Mouse (Mus musculus) cerebellum, adult 8-10 months (tissue): ENCODE results near the gene Prg2.

Experiments
- DNase-seq: peaks from one replicate; pipeline ENCODE4 v3.0.0; 2022

The Prg2 gene

DNA sequence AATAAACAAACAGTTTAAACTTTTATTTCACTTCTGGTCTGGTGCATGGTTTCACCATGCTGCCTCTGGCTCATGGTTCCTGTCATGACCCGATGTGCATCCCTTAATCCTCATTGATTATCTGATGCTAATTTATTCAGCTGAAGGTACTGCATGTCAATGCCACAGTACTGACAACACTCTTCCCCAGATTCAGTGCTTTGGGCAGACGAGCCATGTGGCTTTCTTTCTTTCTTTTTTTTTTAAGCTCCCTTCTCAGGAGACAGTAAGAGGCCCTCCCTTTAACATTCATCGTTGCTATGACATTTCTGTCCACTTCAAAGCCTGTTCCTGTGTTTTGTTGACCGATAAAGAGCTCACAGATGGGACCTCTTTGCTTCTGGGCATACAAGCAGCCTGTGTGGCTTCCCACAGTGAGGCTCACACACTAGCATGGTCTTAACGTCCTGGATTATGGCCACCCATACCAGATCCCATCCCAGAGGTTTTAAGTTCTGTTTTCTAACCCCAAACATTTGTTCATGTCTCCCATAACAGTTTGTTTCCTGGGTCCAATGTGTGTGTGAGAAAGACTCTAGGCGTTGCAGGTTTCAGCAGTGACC is 17.3 kb upstream of the Prg2 start:
- no peak for DNase-seq

GRCm38 (mm10) chr2:84964111-84964801 is 16.0 kb upstream of the Prg2 start:
- no peak for DNase-seq

- DNase-seq, result no peak
Measured at GRCm38 (mm10) chr2:84967318-84967991, 12.8 kb upstream of the Prg2 start.

DNA sequence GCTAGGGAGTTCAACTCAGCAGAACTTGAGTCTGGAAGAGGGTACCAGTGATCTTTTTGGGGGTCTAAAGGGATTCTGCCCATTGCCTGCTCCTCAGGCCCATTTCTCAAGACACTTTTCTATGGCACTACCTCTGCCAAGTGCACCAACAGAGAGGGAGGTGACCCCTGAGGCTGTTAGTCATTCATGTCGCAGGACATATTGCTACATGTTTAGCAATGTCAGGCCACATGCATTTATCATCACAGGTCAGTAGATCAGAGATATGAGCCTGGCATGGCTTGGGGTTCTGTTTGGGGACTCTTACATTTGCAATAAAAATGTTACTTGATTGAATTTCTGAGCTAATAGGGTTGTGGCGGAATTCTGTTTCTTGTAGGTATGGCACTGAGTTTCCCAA is 4.7 kb upstream of the Prg2 start:
- no peak for DNase-seq

GRCm38 (mm10) chr2:84987930-84988329 is 7.7 kb downstream of the Prg2 start, which contains the start of gene Prg3:
TSS of gene Prg3 (plus strand) at chr2:84988215.
- no peak for DNase-seq

- DNase-seq, result no peak
Measured at GRCm38 (mm10) chr2:84996376-84996775, 16.1 kb downstream of the Prg2 start.

DNA sequence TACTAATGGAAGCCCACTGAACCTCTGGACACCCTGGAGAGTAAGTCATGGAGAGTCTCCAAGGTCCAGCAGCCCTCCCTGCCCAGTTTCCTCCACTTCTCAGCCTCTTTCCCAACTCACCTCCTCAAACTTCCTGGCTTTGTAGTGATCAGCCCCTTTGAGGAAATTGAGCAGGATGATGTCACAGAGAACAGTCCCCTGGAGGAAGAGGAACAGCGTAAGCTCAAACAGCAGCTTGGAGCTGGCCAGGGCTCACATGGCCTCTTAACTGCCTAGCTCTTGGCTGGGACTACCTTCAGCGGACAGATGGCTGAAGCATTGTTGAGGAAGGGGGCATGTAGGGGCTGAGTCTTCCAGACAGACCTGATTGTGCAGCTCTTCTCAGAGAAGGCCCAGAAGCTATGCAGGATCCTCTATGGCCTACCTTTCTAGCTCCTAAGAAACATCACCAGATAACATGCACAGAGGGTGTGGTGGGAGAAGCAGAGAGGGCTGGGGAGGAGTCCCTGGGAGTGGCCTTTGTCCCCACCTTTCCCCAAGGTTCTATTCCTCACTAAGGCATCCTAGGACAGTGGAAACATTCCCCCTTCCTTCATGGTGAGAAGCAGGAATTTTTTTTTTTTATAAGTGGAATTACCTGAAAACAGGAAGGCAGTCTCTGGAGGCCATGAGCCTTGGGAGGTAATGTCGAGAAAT is 19.4 kb downstream of the Prg2 start:
- DNase-seq, result no peak

DNA sequence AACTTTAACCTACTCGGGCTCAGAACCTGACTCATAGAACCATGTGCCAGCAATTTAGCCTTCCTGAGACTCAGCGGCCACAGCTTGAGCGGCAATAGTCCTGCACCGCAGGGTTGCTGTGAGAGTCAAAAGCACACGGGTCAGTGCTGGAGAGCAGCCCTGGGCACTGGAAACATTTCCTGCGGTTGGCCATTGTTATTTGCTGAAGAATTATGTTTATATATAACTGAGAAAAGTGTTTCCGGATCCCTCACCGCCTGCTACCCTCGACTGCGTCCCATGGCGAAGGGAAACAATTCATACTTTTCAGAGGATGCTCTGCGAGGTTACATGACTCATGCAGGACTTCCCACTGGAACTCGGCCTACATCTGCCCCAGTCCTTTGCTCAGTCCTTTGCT is 21.2 kb downstream of the Prg2 start:
- no peak for DNase-seq

DNA sequence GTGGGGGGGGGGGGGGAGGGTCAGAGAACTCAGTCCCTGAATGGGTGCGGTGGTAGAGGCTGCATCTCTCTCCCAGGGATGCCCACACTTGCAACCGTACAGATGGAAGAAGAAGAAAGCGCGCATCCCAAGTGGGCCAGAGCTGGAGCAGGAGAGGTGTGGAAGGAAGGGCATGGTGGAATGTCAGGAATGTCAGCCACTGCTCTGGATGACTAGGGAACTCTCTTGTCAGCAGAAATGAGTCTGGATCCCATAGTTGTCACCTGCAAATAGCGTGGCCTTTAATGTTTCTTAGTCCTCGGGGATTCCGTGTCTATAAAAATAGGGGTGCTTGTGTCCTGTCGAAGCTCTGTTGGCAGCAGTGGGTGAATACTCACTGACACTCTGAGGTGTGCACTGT is 22.3 kb downstream of the Prg2 start:
- no peak for DNase-seq

- DNase-seq, result no peak
Measured at GRCm38 (mm10) chr2:85004341-85004740, 24.1 kb downstream of the Prg2 start.

DNA sequence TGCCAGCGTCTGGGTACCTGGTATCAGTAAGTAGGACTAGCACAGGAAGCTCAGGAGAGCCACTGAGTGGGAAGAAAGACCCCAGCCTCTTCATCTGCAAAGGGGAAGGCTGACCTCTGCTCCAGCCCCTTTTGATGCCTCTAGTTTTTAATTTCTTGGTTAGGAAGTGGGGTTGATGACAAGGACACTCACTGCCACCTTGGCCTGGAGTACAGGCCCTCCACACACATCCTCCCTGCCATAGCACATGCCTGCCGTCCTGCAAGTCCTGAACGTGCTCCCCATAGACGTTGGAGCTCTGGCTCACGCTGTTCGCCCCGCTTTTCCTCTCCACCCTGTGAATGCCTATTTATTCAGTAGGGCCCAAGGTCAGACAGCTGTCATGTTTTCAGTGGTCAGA is 26.3 kb downstream of the Prg2 start:
- DNase-seq, result no peak

DNA sequence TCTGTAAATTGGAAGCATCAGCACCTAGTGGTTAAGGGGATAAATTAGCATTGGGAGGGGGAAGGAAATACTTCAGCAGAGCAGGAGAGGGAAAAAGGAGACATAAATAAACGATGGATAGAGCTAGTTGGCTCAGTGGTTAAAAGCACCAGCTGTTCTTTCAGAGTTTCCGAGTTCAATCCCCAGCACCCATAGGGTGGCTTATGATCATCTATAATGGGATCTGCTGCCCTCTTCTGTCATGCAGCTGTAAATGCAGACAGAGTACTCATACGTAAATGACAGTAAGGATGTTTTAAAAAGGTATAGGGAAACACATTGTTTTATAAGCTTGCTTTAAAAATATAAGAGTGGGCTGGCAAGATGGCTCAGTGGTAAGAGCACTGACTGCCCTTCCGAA is 27.5 kb downstream of the Prg2 start:
- DNase-seq, result peak; percentile 2

DNA sequence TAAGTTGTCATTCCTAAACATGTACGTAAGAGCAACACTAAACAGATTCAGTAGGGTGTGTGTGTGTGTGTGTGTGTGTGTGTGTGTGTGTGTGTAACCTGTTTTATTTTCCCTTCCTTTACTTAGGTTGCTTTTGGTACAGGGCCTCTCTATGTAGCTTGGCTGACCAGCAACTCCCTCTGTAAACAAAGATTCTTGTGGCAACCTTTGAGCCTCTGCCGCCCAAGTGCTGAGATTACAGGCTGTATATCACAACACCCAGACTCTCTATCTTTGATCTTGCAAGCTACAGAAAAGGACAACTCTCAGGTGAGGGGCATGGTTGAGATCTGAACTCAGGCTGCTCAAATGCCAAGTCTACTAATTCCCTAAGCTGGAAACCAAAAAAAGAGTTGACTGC is 29.0 kb downstream of the Prg2 start:
- no peak for DNase-seq

- no peak for DNase-seq
Measured at GRCm38 (mm10) chr2:85011906-85012604, 31.8 kb downstream of the Prg2 start.

DNA sequence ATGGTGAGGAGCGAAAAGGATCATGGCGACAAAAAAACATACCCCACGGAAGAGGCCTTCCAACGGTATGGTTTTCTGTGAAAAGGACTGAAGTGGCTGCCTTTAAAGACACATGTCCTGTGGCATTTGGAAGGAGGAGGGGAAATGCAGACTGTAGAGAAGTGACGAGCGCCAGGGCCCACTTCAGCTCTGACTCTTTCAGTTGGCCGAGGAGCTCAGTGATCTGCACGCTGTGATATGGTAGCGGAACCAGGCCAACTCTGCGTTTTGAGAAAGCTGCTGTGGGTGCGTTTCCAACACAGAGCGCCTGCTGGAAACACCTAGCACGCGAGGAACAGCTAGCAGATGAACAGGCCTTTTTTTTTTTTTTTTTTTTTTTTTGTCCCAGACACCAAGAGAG is 32.4 kb downstream of the Prg2 start:
- DNase-seq, result no peak

DNA sequence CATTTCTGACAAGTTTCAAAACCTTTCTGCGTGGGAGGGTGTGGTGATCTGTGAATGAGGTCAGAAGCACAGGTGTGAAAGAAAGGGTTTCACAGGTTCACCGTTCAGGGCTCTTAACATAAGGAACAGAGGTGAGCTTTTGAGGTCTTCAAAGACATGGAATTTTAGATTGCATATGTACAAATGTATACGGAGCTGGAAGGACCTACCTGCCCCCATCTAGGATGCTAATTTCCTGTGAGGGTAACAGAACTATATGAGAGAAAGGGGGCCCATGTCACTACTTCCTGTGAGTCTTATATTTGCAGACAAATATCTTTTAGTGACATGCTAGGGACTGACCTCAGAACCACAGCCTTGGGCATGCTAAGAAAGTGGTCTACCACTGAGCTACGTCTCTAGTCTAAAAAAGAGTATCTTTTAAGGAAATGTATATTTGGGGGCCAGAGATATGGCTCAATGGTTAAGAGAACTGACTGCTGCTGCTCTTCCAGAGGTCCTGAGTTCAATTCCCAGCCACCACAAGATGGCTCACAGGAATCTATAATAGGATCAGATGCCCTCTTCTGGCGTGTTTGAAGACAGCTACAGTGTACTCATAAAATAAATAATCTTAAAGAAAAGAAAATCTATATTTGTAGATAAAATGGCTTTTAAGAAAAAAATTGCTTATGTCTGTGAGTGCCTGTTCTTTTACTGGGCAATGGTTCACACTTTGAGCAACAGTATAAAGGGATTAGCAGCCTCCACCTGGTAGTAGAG is 33.7 kb downstream of the Prg2 start:
- DNase-seq, result no peak

GRCm38 (mm10) chr2:85014588-85014982 is 34.3 kb downstream of the Prg2 start:
- no peak for DNase-seq

DNA sequence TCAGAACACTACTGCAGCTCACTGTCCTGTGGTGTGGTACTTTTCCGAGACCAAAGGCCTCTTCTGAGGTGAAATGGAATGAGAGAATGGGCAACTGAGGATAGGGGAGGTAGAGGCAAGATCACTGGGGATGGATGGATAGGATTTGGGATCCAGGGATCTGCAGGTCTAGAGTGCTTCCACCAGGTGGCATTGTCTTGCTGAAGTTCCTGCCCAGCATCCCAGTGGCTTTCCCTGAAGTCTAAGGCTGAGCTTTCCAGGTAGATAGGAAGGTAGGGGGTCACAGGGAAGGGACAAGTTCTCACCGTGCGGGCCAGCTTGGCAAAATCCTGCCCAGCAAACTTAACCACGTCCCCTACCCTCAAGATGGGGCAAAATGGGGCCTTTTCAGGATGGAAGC is 41.8 kb downstream of the Prg2 start:
- DNase-seq, result no peak

DNA sequence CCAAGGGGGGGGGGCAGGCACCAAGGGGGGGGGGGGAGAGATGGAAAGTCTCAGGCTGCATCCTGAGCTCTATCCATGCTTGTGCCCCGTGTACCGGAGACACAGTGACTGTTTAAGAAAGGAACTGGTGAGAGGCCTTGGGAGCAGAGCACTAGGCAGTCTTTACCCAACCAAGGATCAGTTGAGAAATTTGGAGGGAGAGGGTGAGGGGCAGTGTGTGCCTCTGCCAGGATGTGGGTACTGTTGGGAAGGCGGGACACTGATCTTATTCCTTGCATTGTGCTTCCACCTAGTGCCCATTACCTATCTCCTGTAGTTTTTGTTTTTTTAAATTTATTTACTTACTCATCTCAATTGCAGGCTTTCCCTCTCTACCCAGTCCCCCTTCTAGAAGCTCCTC is 45.9 kb downstream of the Prg2 start:
- DNase-seq, result no peak

- DNase-seq, result no peak
Measured at GRCm38 (mm10) chr2:85027281-85027680, 47.0 kb downstream of the Prg2 start.

GRCm38 (mm10) chr2:85029897-85030296 is 49.6 kb downstream of the Prg2 start:
- DNase-seq, result no peak

DNA sequence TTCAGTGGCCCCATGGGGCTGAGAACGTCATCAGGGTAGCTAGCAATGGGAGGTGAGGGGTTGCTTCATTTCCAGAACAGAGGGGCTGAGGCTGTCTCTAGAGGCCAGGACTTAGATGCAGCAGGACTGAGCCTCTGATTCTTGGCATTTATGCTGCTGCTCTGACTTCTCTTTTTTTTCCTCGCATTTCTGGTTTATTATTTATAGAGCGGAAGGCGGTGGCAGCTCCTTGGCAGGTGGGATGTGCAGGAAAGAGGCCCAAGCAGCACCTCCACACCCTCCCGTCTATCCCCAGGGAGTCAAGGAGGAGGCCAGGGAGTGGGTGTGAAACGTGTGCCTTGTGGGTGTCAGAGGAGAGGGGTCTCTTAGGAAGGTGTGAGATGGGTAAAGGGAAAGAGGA is 50.7 kb downstream of the Prg2 start:
- no peak for DNase-seq
